Mouse (Mus musculus) hindbrain, embryonic 14.5 days (tissue): ENCODE measurements around the gene Olfr303. TPM values are rescaled to one million over a fixed set of nuclear protein-coding genes. Genes with fewer than 3 reads are reported as not detected.
"Not testable (repeated sequence)": the region's sequence is repeated elsewhere in the genome, so short reads cannot be mapped to it uniquely, and the experiment has no call there.

Experiments
- ATAC-seq: fragments of 200-750 bp; cut with Nextera tagmentation; 2 replicates; pipeline ENCODE4 v1.8.0; 2017; ENCODE audit warnings: moderate number of reproducible peaks, mild to moderate bottlenecking, moderate TSS enrichment, moderate library complexity; ENCODE audit not compliant: low FRiP score
- DNase-seq: peaks from one replicate; pipeline ENCODE4 v3.0.0-alpha.2; 2015; ENCODE audit warnings: low spot score
- H3K27ac ChIP-seq: fragments of 300-500 bp; sonication (generic); 2 replicates; pipeline ENCODE4 v1.5.1; 2014; ENCODE audit warnings: mild to moderate bottlenecking, moderate library complexity
- H3K27me3 ChIP-seq: fragments of 300-500 bp; sonication (generic); 2 replicates; pipeline ENCODE4 v1.6.1; 2014; ENCODE audit warnings: mild to moderate bottlenecking, low read length, mixed read lengths; ENCODE audit not compliant: control insufficient read depth, insufficient read depth
- H3K36me3 ChIP-seq: fragments of 300-500 bp; sonication (generic); replicated peaks from 2 replicates; pipeline ENCODE4 v1.6.1; 2014; ENCODE audit not compliant: control insufficient read depth, insufficient read depth
- H3K4me1 ChIP-seq: fragments of 300-500 bp; sonication (generic); replicated peaks from 2 replicates; pipeline ENCODE4 v1.6.1; 2014; ENCODE audit warnings: antibody characterized with exemption, low read length, mixed read lengths; ENCODE audit not compliant: control insufficient read depth, insufficient read depth
- H3K4me2 ChIP-seq: fragments of 300-500 bp; sonication (generic); replicated peaks from 2 replicates; pipeline ENCODE4 v1.6.1; 2014; ENCODE audit warnings: mild to moderate bottlenecking, moderate library complexity
- H3K4me3 ChIP-seq: fragments of 300-500 bp; sonication (generic); replicated peaks from 2 replicates; pipeline ENCODE4 v1.5.1; 2014; ENCODE audit warnings: mild to moderate bottlenecking, low read length
- H3K9ac ChIP-seq: fragments of 300-500 bp; sonication (generic); 2 replicates; pipeline ENCODE4 v1.6.1; 2014
- H3K9me3 ChIP-seq: fragments of 300-500 bp; sonication (generic); 2 replicates; pipeline ENCODE4 v1.6.1; 2016; ENCODE audit warnings: low read length; ENCODE audit not compliant: control insufficient read depth
- WGBS: fragments of 180-500 bp; shearing (Covaris S2); extraction: QIAGEN DNeasy Blood & Tissue Kit; methylation state at CpG from one replicate; pipeline ENCODE4 v1.1.7; 2014; 5-methylcytosine and 5-hydroxymethylcytosine counted together
- polyA plus RNA-seq: library from polyadenylated mRNA; unstranded; fragments of >200 nt; fragmentation: Nextera tagmentation; extraction: Ambion mirVana; gene quantifications from 2 replicates; pipeline ENCODE4 v1.2.1, GENCODE M21; 2014

Olfr303 gene
- polyA plus RNA-seq = not detected in 2 replicates

DNA sequence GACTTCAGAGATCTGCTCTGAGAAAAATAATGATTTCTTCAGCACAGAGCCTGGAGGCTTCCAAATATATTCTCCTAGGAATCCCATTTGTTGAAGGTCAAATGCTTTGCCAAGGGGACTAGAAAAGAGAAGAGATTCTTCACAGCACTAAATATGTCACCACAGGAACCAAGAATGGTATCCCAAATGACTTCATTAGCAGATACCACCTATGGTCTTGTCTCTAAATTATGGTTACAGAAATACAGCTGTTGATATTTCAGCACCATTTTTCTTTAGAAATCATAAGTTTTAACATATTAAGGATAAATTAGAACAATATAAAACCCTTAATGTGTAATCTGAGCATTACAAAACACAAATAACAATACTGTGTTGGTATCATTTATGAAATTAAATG lies at the start of gene Olfr303:
Gene Olfr303 (minus strand): TSS at position 101 of the 400 bp plus-strand sequence.
- Histone ChIP-seq H3K4me3 (no peak within 1 kb of the TSS), H3K27me3 (no peaks in the 10 kb centered on the region), H3K9me3 (no peaks in the 10 kb centered on the region), H3K9ac (no peak within 1 kb of the TSS), H3K36me3 (no peaks in the 10 kb centered on the region), H3K4me2 (no peak within 1 kb of the TSS), H3K4me1 (no peaks in the 10 kb centered on the region), H3K27ac (no peak within 1 kb of the TSS)
- no peak for ATAC-seq
- DNase-seq = no peak

DNA sequence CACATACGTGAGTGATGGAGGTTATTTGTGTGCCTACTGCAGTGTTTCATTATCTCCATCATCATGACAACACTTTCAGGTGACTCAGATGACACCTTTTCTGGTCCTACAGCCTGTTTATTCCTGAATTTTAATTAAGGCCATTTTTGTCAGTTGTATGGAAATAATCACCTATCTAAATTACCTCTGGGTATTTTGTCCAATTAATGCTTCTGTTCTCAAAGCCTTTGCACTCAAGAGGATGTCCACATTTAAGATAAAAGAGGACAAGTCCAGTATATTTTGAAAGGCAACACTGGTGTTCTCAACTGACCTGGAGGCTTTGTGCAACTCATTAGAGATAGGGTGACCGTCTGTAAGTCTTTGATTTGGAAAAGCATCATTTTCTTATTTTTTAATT lies 6.0 kb upstream of the Olfr303 start, which contains the start of gene Olfr301:
Gene Olfr301 (plus strand): TSS at position 301 of the 400 bp plus-strand sequence.
- Histone ChIP-seq H3K36me3 (no peaks in the 10 kb centered on the region), H3K27me3 (no peaks in the 10 kb centered on the region), H3K9ac (no peak within 1 kb of the TSS), H3K4me2 (no peak within 1 kb of the TSS), H3K4me3 (no peak within 1 kb of the TSS), H3K27ac (no peak within 1 kb of the TSS), H3K4me1 (no peaks in the 10 kb centered on the region), H3K9me3 (no peaks in the 10 kb centered on the region)
- DNase-seq = no peak
- 89% methylated on average over 2 of the region's 2 CpGs for WGBS
- no peak for ATAC-seq

DNA sequence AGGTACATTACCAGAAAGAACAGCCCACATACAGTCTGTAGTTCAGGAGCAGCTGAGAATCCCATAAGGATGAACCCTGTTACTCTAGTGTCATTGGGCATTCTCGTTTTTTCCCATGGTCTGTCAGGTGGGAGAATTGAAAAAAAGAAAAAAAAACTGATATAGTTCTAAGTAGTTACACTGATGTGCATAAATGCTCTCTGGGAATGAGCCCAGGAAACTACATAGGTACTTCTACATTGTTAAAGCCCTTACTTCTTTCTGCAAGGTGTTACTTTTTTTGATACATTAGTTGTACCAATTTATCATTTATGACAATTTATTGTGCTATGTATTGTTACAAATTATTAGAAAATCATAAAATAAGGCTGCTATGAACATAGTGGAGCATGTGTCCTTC lies 11.0 kb downstream of the Olfr303 start, which contains the start of gene Olfr304:
Gene Olfr304 (minus strand): TSS at position 101 of the 400 bp plus-strand sequence.
- Histone ChIP-seq H3K4me3 (no peak within 1 kb of the TSS), H3K9me3 (no peaks in the 10 kb centered on the region), H3K36me3 (no peaks in the 10 kb centered on the region), H3K4me2 (no peak within 1 kb of the TSS), H3K4me1 (no peaks in the 10 kb centered on the region), H3K27ac (no peak within 1 kb of the TSS), H3K9ac (no peak within 1 kb of the TSS), H3K27me3 (no peaks in the 10 kb centered on the region)
- no peak for ATAC-seq
- no peak for DNase-seq
- WGBS = 77% methylated on average over 1 of the region's 1 CpGs

DNA sequence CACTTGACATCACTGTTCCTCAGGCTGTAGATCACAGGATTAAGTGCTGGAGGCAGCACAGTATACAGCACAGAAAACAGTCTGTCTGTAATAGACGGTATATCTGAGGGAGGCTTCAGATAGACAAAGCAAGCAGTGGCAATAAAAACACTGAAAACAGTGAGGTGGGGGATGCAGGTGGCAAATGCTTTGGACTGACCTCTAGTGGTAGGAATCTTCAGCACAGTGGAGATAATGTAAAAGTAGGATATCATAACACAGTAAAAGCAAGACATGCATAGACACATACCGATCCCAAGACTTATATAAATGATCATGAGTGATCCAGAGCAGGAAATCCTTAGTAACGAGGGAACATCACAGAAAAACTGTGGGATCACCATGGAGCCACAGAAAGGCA lies 11.8 kb downstream of the Olfr303 start:
- H3K4me3 ChIP-seq = no peak overlapping the region
- WGBS = 74% methylated on average over 3 of the region's 3 CpGs
- ATAC-seq = no peak
- no peak for DNase-seq
- no peaks in the 10 kb centered on the region for H3K9me3 ChIP-seq
- H3K4me1 ChIP-seq = no peaks in the 10 kb centered on the region
- no peak overlapping the region for H3K4me2 ChIP-seq
- H3K9ac ChIP-seq = no peak overlapping the region
- no peaks in the 10 kb centered on the region for H3K36me3 ChIP-seq
- H3K27me3 ChIP-seq = no peaks in the 10 kb centered on the region
- no peak overlapping the region for H3K27ac ChIP-seq

DNA sequence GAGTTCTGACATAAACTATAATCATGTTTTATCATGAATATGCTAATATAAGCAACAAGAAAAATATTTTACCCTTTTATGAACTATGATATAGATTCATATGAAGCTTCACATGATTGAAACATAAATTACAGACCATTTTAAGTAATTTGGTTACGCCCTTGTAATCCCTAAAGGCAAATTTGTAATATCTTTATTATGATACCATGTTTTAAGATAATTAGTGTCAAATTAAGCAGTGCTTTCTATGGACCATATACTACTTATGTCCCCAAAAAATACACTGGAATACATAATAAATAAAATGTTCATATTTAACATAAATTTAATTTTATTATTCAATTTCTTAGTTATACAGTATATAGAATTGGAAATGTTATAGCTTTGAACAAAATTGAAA lies 30.8 kb downstream of the Olfr303 start, which contains the start of gene Olfr305:
Gene Olfr305 (minus strand): TSS at position 101 of the 400 bp plus-strand sequence.
- ATAC-seq = no peak
- 89% methylated on average over 1 of the region's 1 CpGs for whole genome bisulfite sequencing
- no peaks in the 10 kb centered on the region for H3K4me1 ChIP-seq

DNA sequence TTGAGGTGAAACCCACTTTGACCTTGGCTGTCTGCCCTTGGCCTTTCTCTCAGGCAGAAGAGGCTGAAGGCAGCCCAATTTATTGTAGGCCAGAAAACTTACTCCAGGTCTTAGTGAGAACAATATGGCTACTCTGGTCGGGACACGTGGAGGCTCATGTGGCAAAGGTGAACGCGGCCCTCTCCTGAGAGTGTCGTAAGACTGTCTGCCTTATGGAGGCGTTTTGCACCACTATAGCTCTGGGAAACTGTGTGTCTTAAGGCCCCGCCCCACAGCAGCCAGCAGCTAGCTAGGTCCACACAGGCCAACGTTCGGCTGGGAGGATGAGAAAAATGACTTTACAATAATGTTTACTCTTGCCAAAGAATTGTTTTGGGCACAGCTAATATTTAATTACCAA lies 51.3 kb downstream of the Olfr303 start:
- H3K9me3 ChIP-seq = 0 out of 2 replicates have a peak, but pooled peaks cover 11% of the 10 kb centered on the region
- H3K27me3 ChIP-seq, H3K36me3 ChIP-seq, ATAC-seq, H3K27ac ChIP-seq, H3K4me2 ChIP-seq, H3K4me3 ChIP-seq, H3K4me1 ChIP-seq, DNase-seq, H3K9ac ChIP-seq: not testable (repeated sequence)
- 91% methylated on average over 9 of the region's 9 CpGs for WGBS

More for the DNA sequence above, 30.8 kb downstream of the Olfr303 start, which contains the start of gene Olfr305:
- DNase-seq = no peak
- no peak within 1 kb of the TSS for H3K4me2 ChIP-seq
- no peaks in the 10 kb centered on the region for H3K9me3 ChIP-seq
- no peaks in the 10 kb centered on the region for H3K36me3 ChIP-seq
- no peak within 1 kb of the TSS for H3K9ac ChIP-seq
- no peak within 1 kb of the TSS for H3K4me3 ChIP-seq
- no peak within 1 kb of the TSS for H3K27ac ChIP-seq
- no peaks in the 10 kb centered on the region for H3K27me3 ChIP-seq

DNA sequence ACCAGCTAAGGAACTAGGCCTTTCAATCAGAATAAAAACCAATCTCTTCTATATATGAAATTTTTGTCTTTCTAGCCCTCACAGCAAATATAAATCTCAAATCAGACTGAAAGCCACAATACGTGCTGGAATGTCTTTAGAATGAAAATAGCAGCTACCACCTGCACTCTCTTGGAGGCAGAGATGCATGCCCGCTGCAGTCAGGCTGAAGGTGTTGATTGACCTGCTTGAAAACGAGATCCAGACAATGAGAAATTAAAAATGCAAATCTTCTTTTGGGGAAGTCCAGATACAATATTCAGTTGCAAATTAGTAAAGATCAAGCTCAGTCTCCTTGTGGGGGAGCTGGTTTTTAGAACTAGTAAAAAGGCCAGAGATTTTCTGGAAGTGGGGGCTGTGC lies 53.3 kb downstream of the Olfr303 start:
- Histone ChIP-seq H3K27ac (no peak overlapping the region), H3K36me3 (no peaks in the 10 kb centered on the region), H3K4me3 (no peak overlapping the region), H3K9ac (no peak overlapping the region), H3K9me3 (0 out of 2 replicates have a peak, but pooled peaks cover 11% of the 10 kb centered on the region), H3K4me2 (no peak overlapping the region), H3K27me3 (no peaks in the 10 kb centered on the region), H3K4me1 (no peaks in the 10 kb centered on the region)
- ATAC-seq = no peak
- no peak for DNase-seq
- WGBS = 71% methylated on average over 3 of the region's 3 CpGs

DNA sequence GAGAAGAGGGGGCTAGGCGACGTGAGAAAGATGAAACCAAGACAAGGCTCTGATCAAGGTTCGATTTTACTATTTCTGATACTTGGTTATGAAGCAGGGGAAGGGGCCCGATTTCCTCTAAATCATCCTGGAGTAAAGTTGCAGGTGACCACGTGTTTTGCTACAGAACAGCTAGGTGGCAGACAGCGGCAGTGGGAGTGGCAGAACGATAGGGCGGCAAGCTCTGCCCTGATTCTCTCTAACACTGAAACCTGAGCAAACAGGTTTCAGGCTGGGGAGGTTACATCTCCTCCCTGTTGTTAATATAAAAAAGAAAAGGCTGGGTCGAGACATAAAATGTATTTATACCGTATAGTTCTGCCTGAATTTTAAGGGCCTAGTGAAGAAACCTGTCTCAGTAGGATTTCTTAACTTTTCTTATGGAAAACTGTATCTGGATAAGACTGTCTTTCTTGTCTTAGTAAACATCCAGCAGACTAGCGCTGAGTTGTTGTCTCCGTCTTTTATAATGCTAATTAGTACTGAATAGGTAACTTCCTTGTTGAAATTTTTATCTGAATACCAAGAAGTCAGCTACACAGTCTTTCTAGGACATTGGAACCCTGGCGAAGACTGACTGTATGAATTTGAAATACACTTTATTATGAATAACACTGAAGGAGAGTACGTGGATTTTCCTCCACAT lies 54.6 kb downstream of the Olfr303 start:
- DNase-seq (no peak), ATAC-seq (no peak)
- H3K27ac ChIP-seq = no peak overlapping the region
- H3K27me3 ChIP-seq = no peaks in the 10 kb centered on the region
- no peak overlapping the region for H3K4me3 ChIP-seq
- no peak overlapping the region for H3K4me2 ChIP-seq
- H3K4me1 ChIP-seq = no peaks in the 10 kb centered on the region
- no peaks in the 10 kb centered on the region for H3K36me3 ChIP-seq
- no peak overlapping the region for H3K9ac ChIP-seq
- WGBS = 84% methylated on average over 14 of the region's 14 CpGs
- H3K9me3 ChIP-seq = 0 out of 2 replicates have a peak, but pooled peaks cover 2% of the 10 kb centered on the region
